Comparison of ENCODE assay signal across 8 mouse cellular contexts in the genomic region with DNA sequence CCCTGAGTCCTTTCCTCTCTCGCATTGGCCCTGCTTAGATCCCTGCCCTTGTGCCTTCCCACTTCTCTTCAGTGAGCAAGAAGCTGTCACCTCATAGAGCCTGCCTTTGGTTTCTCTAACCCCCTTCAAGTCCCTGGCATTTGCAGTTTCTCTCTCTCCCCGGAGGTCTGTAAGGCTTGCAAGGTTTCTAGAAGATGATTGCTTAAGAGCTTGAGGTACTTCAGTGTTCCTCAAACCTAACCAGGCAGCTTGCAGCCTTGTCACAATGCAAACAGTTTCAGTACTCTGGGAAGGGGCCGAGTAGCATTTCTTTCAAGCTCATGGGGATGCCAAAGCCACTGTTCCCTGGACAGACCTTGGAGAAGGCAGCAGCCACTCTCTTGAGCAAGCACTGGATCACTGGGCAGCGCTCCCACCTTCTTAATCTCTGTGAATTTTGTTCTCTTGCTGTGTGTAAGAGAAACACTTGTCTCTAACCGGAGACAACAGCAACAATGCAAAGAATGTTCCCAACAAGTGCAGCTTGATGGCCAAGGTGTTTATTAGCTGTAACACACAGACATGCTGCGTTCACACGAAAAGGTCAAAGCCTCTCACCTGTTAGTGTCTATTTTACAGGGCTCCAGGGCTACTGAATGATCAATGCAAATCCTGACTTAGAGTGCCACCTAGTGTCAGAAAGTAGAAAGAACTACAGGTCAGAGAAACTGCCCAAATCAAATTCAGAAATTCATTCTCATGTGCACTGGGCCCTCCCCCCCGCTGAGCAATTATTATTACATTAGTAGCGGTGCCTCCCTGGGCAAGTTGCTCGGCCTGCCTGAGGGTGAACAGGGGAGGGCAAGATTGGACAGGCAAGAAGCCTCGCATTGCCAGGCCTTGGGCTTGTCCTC. TPM values are rescaled to one million over a fixed set of nuclear protein-coding genes. Genes with fewer than 3 reads are reported as not detected.
DNase-seq lines count a peak whose midpoint lies in the region; ATAC-seq and TF ChIP-seq lines count a peak whose summit lies in the region.

No protein-coding gene starts in this region.

- 25% methylated on average over 11 of the region's 11 CpGs for WGBS in embryonic facial prominence, embryonic 14.5 days
- 38% methylated on average over 11 of the region's 11 CpGs for WGBS in hindbrain, embryonic 12.5 days
- WGBS in limb, embryonic 14.5 days, result 34% methylated on average over 11 of the region's 11 CpGs

- H3K4me1 ChIP-seq in embryonic facial prominence, embryonic 14.5 days (ENCODE audit: control insufficient read depth, insufficient read depth, low read length), result no peaks in the 10 kb centered on the region
- peaks cover 5% of the 10 kb centered on the region for H3K4me1 ChIP-seq in hindbrain, embryonic 12.5 days
- no peaks in the 10 kb centered on the region for H3K4me1 ChIP-seq in limb, embryonic 14.5 days (ENCODE audit: control insufficient read depth, insufficient read depth, low read length)

- no peaks in the 10 kb centered on the region for H3K27me3 ChIP-seq in embryonic facial prominence, embryonic 14.5 days (replicated peaks; ENCODE audit: control insufficient read depth, insufficient read depth, low read length)
- H3K27me3 ChIP-seq in hindbrain, embryonic 12.5 days, result peaks cover 4% of the 10 kb centered on the region; the same call in 1 of the 2 replicates
- H3K27me3 ChIP-seq in limb, embryonic 14.5 days (ENCODE audit: control insufficient read depth, insufficient read depth, low read length), result no peaks in the 10 kb centered on the region

- no peak overlapping the region for H3K4me3 ChIP-seq in embryonic facial prominence, embryonic 14.5 days (ENCODE audit: low read depth, low read length)
- no peak overlapping the region for H3K4me3 ChIP-seq in hindbrain, embryonic 12.5 days
- H3K4me3 ChIP-seq in limb, embryonic 14.5 days (replicated peaks; ENCODE audit: low read length), result no peak overlapping the region

- 0 out of 2 replicates have a peak overlapping the region, but pooled peaks have one; percentile 31 for H3K9ac ChIP-seq in embryonic facial prominence, embryonic 14.5 days (ENCODE audit: low read depth, low read length)
- H3K9ac ChIP-seq in hindbrain, embryonic 12.5 days, result no peak overlapping the region
- H3K9ac ChIP-seq in limb, embryonic 14.5 days (ENCODE audit: low read depth, low read length, severe bottlenecking), result no peak overlapping the region

- TF ChIP-seq POLR2A in limb, embryonic 14.5 days (IDR thresholded peaks at IDR 0.05; ENCODE audit: borderline replicate concordance, extremely low read depth, insufficient read depth, insufficient read length), result no peak

- H3K27ac ChIP-seq in embryonic facial prominence, embryonic 14.5 days (replicated peaks; ENCODE audit: low read depth, low read length), result no peak overlapping the region
- H3K27ac ChIP-seq in hindbrain, embryonic 12.5 days, result no peak overlapping the region
- no peak overlapping the region for H3K27ac ChIP-seq in limb, embryonic 14.5 days (replicated peaks; ENCODE audit: low read depth, low read length)

- peak; percentile 37 to 63 for DNase-seq in spleen, postnatal 36 days (ENCODE audit: low spot score in 2 of 2)
- no peak for DNase-seq in spleen, postnatal 4 days (ENCODE audit: low spot score in 2 of 2)
- peak; percentile 87 for DNase-seq in adipocyte (ENCODE audit: low spot score)
- DNase-seq in embryonic facial prominence, embryonic 14.5 days (ENCODE audit: low spot score), result peak; percentile 87
- DNase-seq in limb, embryonic 14.5 days (ENCODE audit: low spot score), result peak; percentile 87
- DNase-seq in naive thymus-derived CD4-positive, alpha-beta T cell, adult 2 months (ENCODE audit: low read depth), result peak; percentile 88
- DNase-seq in testis, postnatal 14 days (ENCODE audit: low spot score), result no peak

- peak overlapping the region; percentile 31 for H3K4me2 ChIP-seq in embryonic facial prominence, embryonic 14.5 days (ENCODE audit: low read depth, low read length)
- 0 out of 2 replicates have a peak overlapping the region, but pooled peaks have one; percentile 25 for H3K4me2 ChIP-seq in hindbrain, embryonic 12.5 days (replicated peaks)
- H3K4me2 ChIP-seq in limb, embryonic 14.5 days (replicated peaks; ENCODE audit: low read depth, low read length, severe bottlenecking), result no peak overlapping the region

- peak; percentile 50; the same call in 1 of the 2 replicates for ATAC-seq in embryonic facial prominence, embryonic 14.5 days (ENCODE audit: low read depth)
- ATAC-seq in hindbrain, embryonic 12.5 days (ENCODE audit: low FRiP score), result peak; percentile 76
- ATAC-seq in limb, embryonic 14.5 days (ENCODE audit: low FRiP score, low read depth), result peak; percentile 87

- H3K9me3 ChIP-seq in embryonic facial prominence, embryonic 14.5 days (ENCODE audit: control insufficient read depth, low read length), result no peaks in the 10 kb centered on the region
- H3K9me3 ChIP-seq in hindbrain, embryonic 12.5 days (replicated peaks), result no peaks in the 10 kb centered on the region
- H3K9me3 ChIP-seq in limb, embryonic 14.5 days (ENCODE audit: control insufficient read depth, low read length), result no peaks in the 10 kb centered on the region

- no peaks in the 10 kb centered on the region for H3K36me3 ChIP-seq in embryonic facial prominence, embryonic 14.5 days (ENCODE audit: control insufficient read depth, insufficient read depth, low read length)
- no peaks in the 10 kb centered on the region for H3K36me3 ChIP-seq in hindbrain, embryonic 12.5 days
- H3K36me3 ChIP-seq in limb, embryonic 14.5 days (ENCODE audit: control insufficient read depth, insufficient read depth, low read length), result no peaks in the 10 kb centered on the region

RNA-seq across cellular contexts. Expression of a gene that starts 10.3 kb away (rescaled TPM):
- polyA plus RNA-seq in embryonic facial prominence, embryonic 14.5 days (2014; fragmentation: Nextera tagmentation; extraction: Ambion mirVana), result 22.4 and 25.2 TPM in 2 replicates
- polyA plus RNA-seq in hindbrain, embryonic 12.5 days (2016; fragmentation: Nextera tagmentation; extraction: Ambion mirVana), result 21.5 and 21.7 TPM in 2 replicates
- polyA plus RNA-seq in limb, embryonic 14.5 days (2012; rRNA removed), result 10.3 and 11.2 TPM in 2 replicates
- 22.4 and 23.8 TPM in 2 replicates for polyA plus RNA-seq in limb, embryonic 14.5 days (2014; fragmentation: Nextera tagmentation; extraction: Ambion mirVana)

RNA-seq across cellular contexts. Expression of a gene that starts 15.1 kb away (rescaled TPM):
- 0.53 and 0.89 TPM in 2 replicates for polyA plus RNA-seq in embryonic facial prominence, embryonic 14.5 days (2014; fragmentation: Nextera tagmentation; extraction: Ambion mirVana)
- not detected in 2 replicates for polyA plus RNA-seq in hindbrain, embryonic 12.5 days (2016; fragmentation: Nextera tagmentation; extraction: Ambion mirVana)
- polyA plus RNA-seq in limb, embryonic 14.5 days (2012; rRNA removed), result 0.08 and 0.27 TPM in 2 replicates
- 0.57 TPM in 1 of 2 replicates, not detected in the other for polyA plus RNA-seq in limb, embryonic 14.5 days (2014; fragmentation: Nextera tagmentation; extraction: Ambion mirVana)

RNA-seq across cellular contexts. Expression of a gene that starts 22.4 kb away (rescaled TPM):
- 0.08 and 0.20 TPM in 2 replicates for polyA plus RNA-seq in embryonic facial prominence, embryonic 14.5 days (2014; fragmentation: Nextera tagmentation; extraction: Ambion mirVana)
- 0.09 and 0.10 TPM in 2 replicates for polyA plus RNA-seq in hindbrain, embryonic 12.5 days (2016; fragmentation: Nextera tagmentation; extraction: Ambion mirVana)
- 0.15 and 0.33 TPM in 2 replicates for polyA plus RNA-seq in limb, embryonic 14.5 days (2012; rRNA removed)
- polyA plus RNA-seq in limb, embryonic 14.5 days (2014; fragmentation: Nextera tagmentation; extraction: Ambion mirVana), result 0.07 TPM in 2 replicates

RNA-seq across cellular contexts. Expression of a gene that starts 33.7 kb away (rescaled TPM):
- polyA plus RNA-seq in embryonic facial prominence, embryonic 14.5 days (2014; fragmentation: Nextera tagmentation; extraction: Ambion mirVana), result not detected in 2 replicates
- not detected in 2 replicates for polyA plus RNA-seq in hindbrain, embryonic 12.5 days (2016; fragmentation: Nextera tagmentation; extraction: Ambion mirVana)
- not detected in 2 replicates for polyA plus RNA-seq in limb, embryonic 14.5 days (2012; rRNA removed)
- not detected in 2 replicates for polyA plus RNA-seq in limb, embryonic 14.5 days (2014; fragmentation: Nextera tagmentation; extraction: Ambion mirVana)

RNA-seq across cellular contexts. Expression of a gene that starts 38.9 kb away (rescaled TPM):
- 0.17 TPM in 1 of 2 replicates, not detected in the other for polyA plus RNA-seq in embryonic facial prominence, embryonic 14.5 days (2014; fragmentation: Nextera tagmentation; extraction: Ambion mirVana)
- polyA plus RNA-seq in hindbrain, embryonic 12.5 days (2016; fragmentation: Nextera tagmentation; extraction: Ambion mirVana), result not detected in 2 replicates
- polyA plus RNA-seq in limb, embryonic 14.5 days (2012; rRNA removed), result 0.04 TPM in 1 of 2 replicates, not detected in the other
- not detected in 2 replicates for polyA plus RNA-seq in limb, embryonic 14.5 days (2014; fragmentation: Nextera tagmentation; extraction: Ambion mirVana)

Comparison
In these comparisons a context has a peak if more than half of its experiments do, and no peak if none do; other contexts are left out.
1. DNase-seq: peak in spleen, postnatal 36 days (2 of 2), adipocyte (single experiment), embryonic facial prominence, embryonic 14.5 days (single experiment), limb, embryonic 14.5 days (single experiment) and naive thymus-derived CD4-positive, alpha-beta T cell, adult 2 months (single experiment); none in spleen, postnatal 4 days (0 of 2) and testis, postnatal 14 days (single experiment).
2. Peak in every context shown above with its lines, with median percentiles within 50 percentile points of each other: ATAC-seq.